Mouse (Mus musculus): ENCODE measurements around the gene Tmem110.

Gene Tmem110

GRCm38 (mm10) chr14:30902628-30903027 lies 77.2 kb downstream of the Tmem110 start:
- in situ Hi-C loops (cut with MboI, MseI), result no loop called here

- in situ Hi-C loops (cut with MboI, MseI), result no loop called here
Measured at GRCm38 (mm10) chr14:30903036-30903435, 77.6 kb downstream of the Tmem110 start.

- in situ Hi-C loops (cut with MboI, MseI), result no loop called here
Measured at GRCm38 (mm10) chr14:30904307-30904706, 78.9 kb downstream of the Tmem110 start.

GRCm38 (mm10) chr14:30906001-30906400 lies 80.6 kb downstream of the Tmem110 start:
- in situ Hi-C loops (cut with MboI, MseI), result no loop called here

GRCm38 (mm10) chr14:30907814-30908265 lies 82.5 kb downstream of the Tmem110 start:
- in situ Hi-C loops (cut with MboI, MseI), result no loop called here

DNA sequence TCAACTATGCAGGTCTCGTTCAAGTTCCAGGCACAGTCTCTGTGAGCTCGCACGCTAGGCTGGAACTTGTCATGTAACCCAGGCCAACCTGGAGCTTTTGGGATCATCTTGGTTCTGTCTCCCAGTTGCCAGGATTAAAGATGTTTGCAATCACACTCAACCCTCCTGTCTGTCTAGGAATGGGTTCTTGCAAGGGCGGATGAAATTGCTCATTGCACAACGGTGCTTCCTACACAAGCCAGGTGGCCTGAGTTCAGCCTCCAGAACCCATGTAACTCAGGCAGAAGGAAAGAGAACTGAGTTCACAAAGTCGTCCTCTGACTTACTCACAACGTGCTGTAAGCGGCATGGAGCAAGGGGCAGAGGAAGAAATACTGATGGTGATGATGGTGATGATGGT lies 85.8 kb downstream of the Tmem110 start:
- in situ Hi-C loops (cut with MboI, MseI), result no loop called here

GRCm38 (mm10) chr14:30912641-30913040 lies 87.3 kb downstream of the Tmem110 start:
- in situ Hi-C loops (cut with MboI, MseI), result no loop called here

- in situ Hi-C loops (cut with MboI, MseI), result no loop called here
Measured at GRCm38 (mm10) chr14:30913404-30913803, 88.0 kb downstream of the Tmem110 start.

DNA sequence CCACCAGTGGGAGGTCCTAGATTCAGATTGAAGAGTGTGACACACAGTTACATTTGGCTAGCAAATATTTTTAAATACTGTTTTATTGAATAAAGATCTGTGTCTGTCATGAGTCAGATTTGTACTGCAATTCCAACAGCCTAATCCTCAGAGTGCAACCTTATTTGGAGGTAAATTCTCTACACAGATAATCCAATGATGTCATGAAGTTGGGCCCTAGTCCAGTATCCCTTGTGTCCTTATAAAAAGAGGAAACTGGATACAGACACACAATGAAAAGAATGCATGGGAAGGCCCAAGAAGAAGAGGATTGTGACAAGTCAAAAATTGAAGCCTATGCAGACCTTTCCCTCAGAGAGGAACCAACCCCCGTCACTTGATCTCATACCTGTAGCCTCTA lies 91.1 kb downstream of the Tmem110 start:
- in situ Hi-C loops (cut with MboI, MseI), result no loop called here

DNA sequence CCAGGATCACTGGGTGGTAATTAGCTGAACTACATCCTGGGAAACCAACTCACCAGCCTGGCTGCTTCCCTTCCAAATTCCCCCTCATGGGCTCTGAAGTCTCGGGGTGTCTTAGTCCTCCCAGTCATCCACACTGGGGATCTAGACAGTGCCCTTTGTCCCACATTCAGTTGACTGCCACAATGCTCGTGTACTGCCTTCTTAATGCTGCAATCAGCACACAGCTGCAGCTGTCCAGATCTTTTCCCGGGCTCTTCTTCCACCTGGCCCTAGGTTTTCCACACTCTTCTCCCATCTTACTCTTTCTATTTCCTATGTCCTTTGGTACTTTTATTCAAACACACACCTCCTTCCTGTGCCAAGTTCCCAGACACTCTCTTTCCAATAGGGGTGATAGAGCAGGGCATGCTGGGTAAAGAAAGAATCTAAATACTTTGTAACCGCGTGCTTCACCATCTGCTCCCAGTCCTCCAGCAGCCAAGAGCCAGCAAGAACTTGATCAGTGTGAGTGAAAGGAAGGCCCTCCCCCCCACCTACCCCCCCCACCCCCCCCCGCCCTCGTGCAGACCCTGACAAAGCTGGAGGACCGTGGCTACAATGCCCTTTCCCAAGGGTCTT lies 96.8 kb downstream of the Tmem110 start:
- in situ Hi-C loops (cut with MboI, MseI), result loop anchor here in 1 of 2 experiments (5.0 kb wide), 1 partner anchor 55 kb away; no protein-coding TSS in a partner anchor

DNA sequence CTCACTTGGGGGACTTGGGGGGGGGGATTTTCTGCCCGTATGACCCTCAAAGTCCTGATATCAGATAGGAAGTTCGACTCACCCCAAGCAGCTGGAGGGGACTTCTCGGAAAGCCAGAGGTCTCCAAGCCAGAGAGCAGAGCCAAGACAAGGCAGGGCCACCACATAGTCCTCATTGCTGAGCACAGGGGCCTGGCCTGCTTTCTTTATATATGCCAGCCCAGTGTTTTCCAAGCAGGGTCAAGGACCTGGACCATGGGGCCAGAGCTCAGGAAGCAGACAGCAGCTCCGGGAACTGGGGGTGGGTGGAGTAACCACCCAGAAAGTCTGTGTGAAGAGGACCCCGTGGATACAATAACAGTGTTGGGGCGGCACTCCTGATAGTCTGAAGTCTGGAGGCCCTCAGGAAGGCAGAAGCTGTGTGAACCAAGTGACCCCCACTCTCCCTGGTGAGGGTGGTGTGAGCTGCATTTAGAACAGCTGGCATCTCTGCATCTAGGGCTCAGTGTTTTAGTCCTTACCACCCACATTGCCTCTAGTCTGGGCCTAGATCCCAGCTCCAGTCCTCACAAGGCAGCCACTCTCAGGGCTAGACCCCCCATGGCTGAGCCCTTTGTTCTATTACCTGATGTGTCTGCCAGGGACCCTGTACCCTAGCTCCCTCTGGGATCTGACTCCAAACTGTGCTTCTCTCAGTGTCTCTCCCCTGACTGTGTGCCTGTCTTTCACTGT lies 98.2 kb downstream of the Tmem110 start, which contains the start of gene Itih3:
Gene Itih3 (minus strand): TSS at position 386 of the 731 bp plus-strand sequence.
- in situ Hi-C loops (cut with MboI, MseI), result loop anchor here in 1 of 2 experiments (5.0 kb wide), 1 partner anchor 54 kb away; no protein-coding TSS in a partner anchor

DNA sequence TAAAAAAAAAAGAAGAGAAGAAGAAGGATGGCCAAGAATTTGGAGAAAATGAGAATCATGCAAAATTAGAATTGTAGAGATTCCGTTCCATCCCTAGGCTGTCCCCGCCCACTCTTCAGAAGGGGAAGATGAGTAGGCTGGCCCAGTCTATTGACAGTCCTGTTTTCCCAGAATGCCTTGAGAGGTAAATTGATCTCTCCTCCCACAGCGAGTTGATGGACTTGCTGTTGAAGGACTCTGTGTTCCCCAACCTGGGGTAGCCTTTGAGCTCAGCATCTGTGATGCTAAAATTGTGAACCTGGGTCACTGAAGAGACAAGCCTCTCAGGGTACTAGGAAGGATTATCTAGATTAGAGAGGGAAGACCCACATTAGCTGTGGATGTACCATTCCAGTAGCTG lies 100.1 kb downstream of the Tmem110 start:
- in situ Hi-C loops (cut with MboI, MseI), result no loop called here

Measured in T-helper 17 cell (primary cell).